Mouse (Mus musculus) liver, adult 2 months (tissue): ENCODE measurements around the gene Cdh23. TPM values are rescaled to one million over a fixed set of nuclear protein-coding genes. Genes with fewer than 3 reads are reported as not detected.
"Not testable (repeated sequence)": the region's sequence is repeated elsewhere in the genome, so short reads cannot be mapped to it uniquely, and the experiment has no call there.

Experiments used
- DNase-seq: peaks from one replicate; pipeline ENCODE4 v3.0.0-alpha.2; 2011; ENCODE audit warnings: low read depth, low spot score; ENCODE audit errors: extremely low read depth
- H3K27ac ChIP-seq: fragments of 200-500 bp; replicated peaks from 2 replicates; pipeline ENCODE4 v1.5.1; 2012; ENCODE audit warnings: low read depth, mild to moderate bottlenecking, control low read depth, inconsistent platforms, low read length; ENCODE audit not compliant: insufficient read depth
- H3K27me3 ChIP-seq: fragments of 200-500 bp; 2 replicates; pipeline ENCODE4 v1.6.1; 2012; ENCODE audit warnings: mild to moderate bottlenecking, moderate library complexity, low read length, inconsistent platforms; ENCODE audit not compliant: control insufficient read depth, insufficient read depth
- H3K36me3 ChIP-seq: fragments of 200-500 bp; 2 replicates; pipeline ENCODE4 v1.6.1; 2012; ENCODE audit warnings: low read length, inconsistent platforms; ENCODE audit not compliant: control insufficient read depth, insufficient read depth
- H3K4me1 ChIP-seq: fragments of 200-500 bp; 2 replicates; pipeline ENCODE4 v1.6.1; 2011; ENCODE audit warnings: low read length; ENCODE audit not compliant: control insufficient read depth, insufficient read depth
- H3K4me3 ChIP-seq: fragments of 200-500 bp; 2 replicates; pipeline ENCODE4 v1.5.1; 2011; ENCODE audit warnings: low read depth, mild to moderate bottlenecking, control low read depth, low read length, moderate library complexity; ENCODE audit not compliant: insufficient read depth
- H3K79me2 ChIP-seq: fragments of 200-500 bp; 2 replicates; pipeline ENCODE4 v1.6.1; 2012; ENCODE audit warnings: inconsistent platforms, mild to moderate bottlenecking, low read length, moderate library complexity; ENCODE audit not compliant: control insufficient read depth, insufficient read depth
- H3K9ac ChIP-seq: fragments of 200-500 bp; 2 replicates; pipeline ENCODE4 v1.6.1; 2012; ENCODE audit warnings: low read depth, mild to moderate bottlenecking, control low read depth, inconsistent platforms, low read length
- CTCF ChIP-seq: fragments of 200-500 bp; IDR thresholded peaks from 2 replicates; pipeline ENCODE4 v1.5.1; 2011; ENCODE audit warnings: low read depth, low read length, control low read depth
- POLR2A ChIP-seq: fragments of 200-500 bp; IDR thresholded peaks from 2 replicates; pipeline ENCODE4 v1.6.1; 2011; ENCODE audit warnings: low read length, control low read depth; ENCODE audit not compliant: insufficient read depth; ENCODE audit errors: extremely low read depth
- WGBS: fragments of 180-500 bp; shearing (Covaris S2); methylation state at CpG from one replicate; pipeline ENCODE4 v1.1.7; 2018; 5-methylcytosine and 5-hydroxymethylcytosine counted together
- polyA plus RNA-seq: library from polyadenylated mRNA; depleted of rRNA; stranded (reverse); fragments of >200 nt; gene quantifications from 2 replicates; pipeline ENCODE4 v1.2.3, GENCODE M21; 2012
- total RNA-seq: library from RNA; depleted of rRNA; stranded (reverse); fragments of >200 nt; gene quantifications from 2 replicates; pipeline ENCODE4 v1.2.3, GENCODE M21; 2014

Gene Cdh23
- total and polyA plus RNA-seq, 2 experiments: not detected

- H3K27ac ChIP-seq: no peak overlapping the region
- DNase-seq: no peak
- no peaks in the 10 kb centered on the region for H3K27me3 ChIP-seq
- H3K9ac ChIP-seq: no peak overlapping the region
- no peaks in the 10 kb centered on the region for H3K79me2 ChIP-seq
- H3K36me3 ChIP-seq: no peaks in the 10 kb centered on the region
- no peak overlapping the region for H3K4me3 ChIP-seq
- no peaks in the 10 kb centered on the region for H3K4me1 ChIP-seq
- TF ChIP-seq POLR2A (no peak), CTCF (no peak)
- WGBS: 74% methylated on average over 12 of the region's 12 CpGs
Observed at GRCm38 (mm10) chr10:60721640-60722039, 25.4 kb upstream of the Cdh23 start.

GRCm38 (mm10) chr10:60720461-60720860 lies 24.2 kb upstream of the Cdh23 start:
- Histone ChIP-seq H3K36me3 (no peaks in the 10 kb centered on the region), H3K27ac (no peak overlapping the region), H3K9ac (no peak overlapping the region), H3K4me3 (no peak overlapping the region), H3K4me1 (no peaks in the 10 kb centered on the region), H3K27me3 (no peaks in the 10 kb centered on the region), H3K79me2 (no peaks in the 10 kb centered on the region)
- WGBS: 91% methylated on average over 5 of the region's 5 CpGs
- TF ChIP-seq CTCF: no peak
- no peak for TF ChIP-seq POLR2A
- DNase-seq: no peak

GRCm38 (mm10) chr10:60718491-60718890 lies 22.2 kb upstream of the Cdh23 start:
- TF ChIP-seq CTCF (no peak), POLR2A (no peak)
- WGBS: 91% methylated on average over 2 of the region's 2 CpGs
- no peak overlapping the region for H3K4me3 ChIP-seq
- H3K9ac ChIP-seq: no peak overlapping the region
- no peak overlapping the region for H3K27ac ChIP-seq
- no peak for DNase-seq
- H3K27me3 ChIP-seq: no peaks in the 10 kb centered on the region
- no peaks in the 10 kb centered on the region for H3K4me1 ChIP-seq
- H3K36me3 ChIP-seq: peaks cover 3% of the 10 kb centered on the region; the same call in 1 of the 2 replicates
- H3K79me2 ChIP-seq: no peaks in the 10 kb centered on the region

- no peak overlapping the region for H3K27ac ChIP-seq
- TF ChIP-seq CTCF: no peak
- no peak for TF ChIP-seq POLR2A
- H3K36me3 ChIP-seq: peaks cover 3% of the 10 kb centered on the region; the same call in 1 of the 2 replicates
- no peaks in the 10 kb centered on the region for H3K27me3 ChIP-seq
- H3K4me1 ChIP-seq: no peaks in the 10 kb centered on the region
- H3K4me3 ChIP-seq: no peak overlapping the region
- no peak for DNase-seq
- no peak overlapping the region for H3K9ac ChIP-seq
- no peaks in the 10 kb centered on the region for H3K79me2 ChIP-seq
- 71% methylated on average over 3 of the region's 3 CpGs for WGBS
Observed at GRCm38 (mm10) chr10:60716449-60716848, 20.2 kb upstream of the Cdh23 start.

- H3K9ac ChIP-seq, H3K4me1 ChIP-seq, H3K36me3 ChIP-seq, H3K27me3 ChIP-seq, H3K79me2 ChIP-seq, H3K27ac ChIP-seq, DNase-seq, H3K4me3 ChIP-seq: not testable (repeated sequence)
- whole genome bisulfite sequencing: 68% methylated on average over 8 of the region's 8 CpGs
Observed at GRCm38 (mm10) chr10:60712299-60712698, 16.0 kb upstream of the Cdh23 start.

GRCm38 (mm10) chr10:60708837-60709236 lies 12.5 kb upstream of the Cdh23 start:
- Histone ChIP-seq H3K4me3 (no peak overlapping the region), H3K36me3 (no peaks in the 10 kb centered on the region), H3K4me1 (no peaks in the 10 kb centered on the region), H3K9ac (no peak overlapping the region), H3K27ac (no peak overlapping the region), H3K79me2 (no peaks in the 10 kb centered on the region), H3K27me3 (no peaks in the 10 kb centered on the region)
- DNase-seq: no peak
- TF ChIP-seq POLR2A (no peak), CTCF (no peak)
- 42% methylated on average over 5 of the region's 5 CpGs for WGBS
